ENCODE assay signal across 8 mouse cellular contexts in genomic region chr1:131981378-131982013, GRCm38 (mm10). TPM values are rescaled to one million over a fixed set of nuclear protein-coding genes. Genes with fewer than 3 reads are reported as not detected.
DNase-seq lines count a peak whose midpoint lies in the region; ATAC-seq and TF ChIP-seq lines count a peak whose summit lies in the region.

No protein-coding gene starts in this region.

- no peaks in the 10 kb centered on the region for H3K4me1 ChIP-seq in olfactory bulb, adult 2 months (ENCODE audit: control insufficient read depth, insufficient read depth, low read length)

- ATAC-seq in erythroid progenitor cell, adult 5-6 weeks (replicated peaks; ENCODE audit: low FRiP score, poor library complexity, severe bottlenecking) = peak; percentile 81
- peak; percentile 64 to 81 for ATAC-seq in hematopoietic stem cell, adult 5-6 weeks (replicated peaks in 1 of 2; ENCODE audit: insufficient read depth in 1 of 2, low FRiP score in 2 of 2, low TSS enrichment in 1 of 2, low read depth in 1 of 2, poor library complexity in 2 of 2, severe bottlenecking in 2 of 2)

- DNase-seq in CD8-positive naive resting alpha-beta T cell, adult 2 months (ENCODE audit: low read depth in 2 of 2, low spot score in 2 of 2) = peak; percentile 44 to 46
- peak; percentile 75 for DNase-seq in brain, adult 2 months (ENCODE audit: low read depth, low spot score)
- DNase-seq in layer of hippocampus, adult 2 months (ENCODE audit: low spot score in 2 of 2) = peak; percentile 63 to 76
- DNase-seq in lung, adult 18-20 months = peak; percentile 66 to 69
- peak; percentile 62 to 81 for DNase-seq in thymus, postnatal 10 days (ENCODE audit: low spot score in 2 of 2)

- no peak overlapping the region for H3K27ac ChIP-seq in layer of hippocampus, adult 2 months
- H3K27ac ChIP-seq in olfactory bulb, adult 2 months (ENCODE audit: insufficient read depth, low read depth, low read length) = no peak overlapping the region

- 55% methylated on average over 12 of the region's 12 CpGs for WGBS in olfactory bulb, adult 2 months

- peak; percentile 99 for TF ChIP-seq CTCF in layer of hippocampus, adult 2 months (conservative IDR thresholded peaks at IDR 0.05)
- TF ChIP-seq CTCF in olfactory bulb, adult 2 months (IDR thresholded peaks at IDR 0.05; ENCODE audit: insufficient read depth, low read depth, low read length) = peak; percentile 80

- no peak for TF ChIP-seq POLR2A in olfactory bulb, adult 2 months (IDR thresholded peaks at IDR 0.05; ENCODE audit: insufficient read depth, low read depth, low read length)

- no peak overlapping the region for H3K4me3 ChIP-seq in layer of hippocampus, adult 2 months
- H3K4me3 ChIP-seq in olfactory bulb, adult 2 months (ENCODE audit: insufficient read depth, low read depth, low read length) = no peak overlapping the region

RNA-seq across cellular contexts. Expression of gene Slc45a3, which starts 18.7 kb away (rescaled TPM):
- total RNA-seq in erythroid progenitor cell, adult 5-6 weeks (2015; ENCODE audit: low replicate concordance) = 1.1 TPM in 1 of 2 replicates, not detected in the other
- 0.64 TPM in 1 of 2 replicates, not detected in the other for total RNA-seq in erythroid progenitor cell, adult 5-6 weeks (2017; ENCODE audit: low replicate concordance)
- total RNA-seq in hematopoietic stem cell, adult 5-6 weeks (2017) = 0.35 and 0.88 TPM in 2 replicates
- under 1 TPM; 0.41 to 0.64 TPM for total RNA-seq in layer of hippocampus, adult 2 months (2021)
- not detected in 2 replicates for polyA plus RNA-seq in olfactory bulb, adult 2 months (2012; ENCODE audit: insufficient read depth, insufficient read length, low replicate concordance, missing spikeins)

RNA-seq across cellular contexts. Expression of gene Elk4, which starts 25.9 kb away (rescaled TPM):
- total RNA-seq in erythroid progenitor cell, adult 5-6 weeks (2015; ENCODE audit: low replicate concordance) = 143 and 156 TPM in 2 replicates
- 66.2 and 68.6 TPM in 2 replicates for total RNA-seq in erythroid progenitor cell, adult 5-6 weeks (2017; ENCODE audit: low replicate concordance)
- 118 and 147 TPM in 2 replicates for total RNA-seq in hematopoietic stem cell, adult 5-6 weeks (2017)
- total RNA-seq in layer of hippocampus, adult 2 months (2021) = 10 to 100 TPM; 51.8 to 59.2 TPM
- not detected in 2 replicates for polyA plus RNA-seq in olfactory bulb, adult 2 months (2012; ENCODE audit: insufficient read depth, insufficient read length, low replicate concordance, missing spikeins)
